Mouse (Mus musculus) heart, postnatal 10 days (tissue): Measurements from ENCODE around the gene Sec61a1. TPM values are rescaled to one million over a fixed set of nuclear protein-coding genes. Genes with fewer than 3 reads are reported as not detected.
A peak's percentile ranks its signal among the peaks of the same experiment; 100 is the strongest.

Source experiments
- DNase-seq, 2 experiments: peaks; one replicate each; pipeline ENCODE4 v3.0.0; 2021
- intact Hi-C: fragments of 180-260 bp; cut with DNase I; formaldehyde crosslinking; loops from one replicate; pipeline ENCODE4 v1.15.1; 2025
- total RNA-seq, 2 experiments: library from RNA; stranded (reverse); gene quantifications; 2 replicates each; pipeline ENCODE4 v1.2.3; 2021

Gene Sec61a1
- total RNA-seq, 2 experiments from 2014 or later, result 89.4 to 89.9 TPM

DNA sequence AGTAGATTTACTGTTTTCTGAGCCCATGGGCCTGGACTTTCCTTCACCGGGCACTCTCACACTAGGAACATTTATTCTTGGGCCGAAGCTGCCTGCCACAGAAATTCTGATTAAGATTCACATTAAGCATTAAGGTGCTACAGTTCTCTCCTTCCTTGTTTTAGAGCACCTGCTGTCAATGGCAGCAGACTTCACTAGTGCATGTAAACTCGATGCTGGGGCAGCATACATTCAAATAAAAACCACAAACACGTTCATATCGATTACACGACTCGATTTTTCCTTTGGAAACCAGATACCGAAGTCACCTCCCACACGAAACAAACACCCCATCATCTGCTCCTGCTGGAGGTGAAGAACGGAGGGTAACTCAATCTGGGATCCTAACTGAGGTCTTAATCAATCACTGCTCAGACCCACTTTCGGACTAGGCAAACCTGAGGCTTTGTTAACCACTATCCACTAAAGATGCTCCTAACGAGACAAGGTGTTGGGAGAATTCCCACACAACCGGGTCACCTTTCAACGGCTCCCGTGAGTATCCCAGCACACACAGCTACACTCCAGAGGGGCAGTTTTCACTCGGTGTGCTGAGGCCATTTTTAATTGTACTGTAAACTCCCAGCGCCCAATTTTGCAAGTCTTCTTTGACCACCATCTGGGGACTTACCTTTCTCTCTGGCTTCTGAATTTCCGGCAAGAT lies 853 bp downstream of the Sec61a1 start:
- DNase-seq, result peak; percentile 22 to 43
- intact Hi-C loops, result no loop called here

DNA sequence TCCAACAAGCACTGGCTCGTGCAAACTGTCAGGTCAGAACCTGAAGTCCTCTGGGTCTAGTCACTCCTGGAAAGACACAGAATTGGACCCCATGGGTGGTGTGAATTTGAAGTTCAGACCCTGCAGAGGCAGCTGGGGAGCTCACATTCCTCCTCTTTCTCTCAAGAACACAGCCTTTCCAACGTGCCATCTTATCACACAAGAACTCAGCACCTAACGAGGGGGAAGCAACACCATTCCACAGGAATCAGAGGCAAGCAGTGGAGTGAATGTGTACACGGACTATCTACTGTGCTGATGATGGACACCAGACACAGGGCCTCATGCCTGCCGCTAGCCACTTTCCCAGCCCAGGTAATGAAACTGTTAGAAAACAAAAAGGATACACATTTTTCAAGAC lies 2.0 kb downstream of the Sec61a1 start:
- intact Hi-C loops, result no loop called here
- no peak for DNase-seq

DNA sequence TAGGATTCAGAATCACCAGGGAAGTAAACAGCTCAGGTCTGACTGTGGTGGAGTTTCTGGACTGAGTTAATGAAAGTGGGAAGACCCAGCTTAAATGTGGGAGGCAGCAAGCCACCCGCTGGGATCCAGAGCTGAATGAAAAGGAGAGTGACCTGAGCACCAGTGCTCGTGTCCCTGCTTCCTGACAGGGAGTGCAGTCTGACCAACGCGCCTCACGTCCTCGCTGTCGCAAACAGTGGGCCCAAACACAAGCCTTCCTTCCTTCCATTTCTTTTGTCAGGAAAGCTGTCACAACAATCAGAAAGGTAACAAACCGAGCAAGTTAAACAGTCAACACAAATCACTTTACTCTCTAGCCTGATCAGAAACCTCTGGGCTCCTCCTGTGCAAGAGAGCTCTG lies 2.7 kb downstream of the Sec61a1 start:
- intact Hi-C loops, result no loop called here
- DNase-seq, result no peak

DNA sequence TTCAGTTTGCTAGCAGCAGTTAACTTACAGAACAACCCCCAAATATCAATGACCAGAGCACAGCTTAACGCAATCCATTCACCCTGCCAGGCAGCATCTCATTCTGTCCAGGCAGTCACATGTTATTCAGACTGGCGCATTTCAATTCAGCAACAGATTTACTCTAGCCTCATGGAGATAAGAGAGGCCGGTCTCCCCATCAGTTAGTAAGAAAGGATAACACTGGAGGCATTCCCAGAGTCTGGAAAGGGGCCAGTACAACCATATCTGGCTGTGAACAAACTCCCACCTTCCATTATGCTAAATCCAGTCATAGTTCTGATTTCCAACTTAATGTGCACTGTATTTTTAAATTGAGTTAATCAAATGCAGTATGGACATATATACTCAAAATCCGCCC lies 4.2 kb downstream of the Sec61a1 start:
- DNase-seq, result no peak
- intact Hi-C loops, result no loop called here

DNA sequence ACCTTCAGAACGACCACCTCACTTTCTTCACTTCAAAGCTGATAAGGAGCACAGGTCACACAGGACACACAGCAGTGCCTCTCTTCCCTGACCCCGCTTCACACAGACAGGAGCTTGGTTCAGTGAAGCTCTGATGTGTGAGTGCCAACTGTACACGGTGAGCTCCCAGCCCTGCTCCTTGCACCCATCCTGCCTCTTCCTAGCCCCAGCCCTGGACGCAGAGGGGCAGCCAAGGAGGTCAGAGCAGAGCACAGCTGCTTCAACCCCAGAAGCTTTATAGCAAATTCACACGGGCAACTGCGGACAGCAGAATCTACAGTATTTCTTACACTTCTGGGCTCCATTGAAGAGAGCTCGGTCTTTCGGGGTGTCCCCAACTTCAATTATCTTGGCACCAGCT lies 4.7 kb downstream of the Sec61a1 start:
- intact Hi-C loops, result no loop called here
- DNase-seq, result no peak

DNA sequence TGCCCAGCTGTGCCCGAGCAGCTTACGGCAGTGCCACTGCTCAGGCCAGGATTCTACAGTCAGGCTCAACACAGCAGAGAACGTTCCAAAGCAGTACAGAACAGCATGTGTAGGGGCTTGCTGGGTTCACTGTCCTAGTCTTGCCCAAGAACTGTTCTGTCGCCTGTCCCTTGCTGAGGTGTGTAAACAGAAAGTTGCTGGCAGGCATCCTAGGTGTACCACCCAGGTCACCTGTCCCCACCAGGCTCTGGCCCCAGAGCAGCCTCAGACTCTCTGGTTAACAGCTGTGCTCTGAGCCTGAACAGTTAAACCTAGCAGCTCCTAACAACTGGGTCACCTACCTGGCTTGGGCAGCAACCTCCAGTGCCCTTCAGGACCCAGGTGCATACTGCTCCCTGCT lies 15.7 kb downstream of the Sec61a1 start:
- no peak for DNase-seq
- intact Hi-C loops, result no loop called here

DNA sequence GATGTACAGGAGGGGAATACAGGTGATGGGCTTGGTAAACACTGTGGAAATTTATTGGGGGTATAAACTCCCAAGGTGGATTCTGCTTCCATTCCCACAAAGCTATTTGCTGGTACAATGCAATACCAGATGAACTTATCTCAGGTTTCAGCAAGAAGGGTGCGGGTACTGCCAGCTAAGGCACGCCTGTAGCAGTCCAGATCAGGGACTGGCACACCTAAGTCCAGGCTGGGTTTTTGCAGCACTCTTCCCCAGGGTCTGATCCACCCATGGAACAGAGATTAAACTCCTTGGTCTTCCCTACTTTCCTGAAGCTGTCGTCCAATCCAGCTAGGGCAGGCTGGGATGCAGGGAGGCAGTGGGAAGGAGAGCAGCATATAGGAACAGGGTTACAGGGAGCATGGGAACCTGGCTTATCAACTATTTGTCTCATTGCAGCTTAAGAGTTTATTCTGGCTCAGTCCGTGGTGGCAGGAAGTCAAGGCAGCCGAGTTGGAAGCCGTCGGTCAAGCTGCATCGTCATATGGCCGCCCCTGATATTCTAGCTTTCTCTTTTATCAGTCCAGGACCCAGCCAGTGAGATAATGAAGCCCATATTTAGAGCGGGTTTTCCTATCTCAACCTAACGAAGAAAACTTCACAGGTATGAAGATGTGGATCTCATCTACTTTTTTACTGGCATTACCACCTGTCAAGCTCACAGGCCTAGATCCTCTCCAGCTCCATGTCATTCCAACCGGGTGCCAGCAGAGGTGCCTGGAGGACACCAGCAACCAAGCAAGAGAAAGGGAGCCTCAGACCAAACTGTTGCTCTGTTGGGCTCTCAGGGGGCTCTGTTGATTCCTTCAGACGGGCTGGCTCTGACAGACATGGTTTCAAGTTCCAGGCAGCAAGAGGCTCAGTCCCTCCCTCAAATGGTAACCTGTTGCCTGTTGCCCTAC lies 16.4 kb downstream of the Sec61a1 start:
- intact Hi-C loops, result no loop called here
- DNase-seq, result peak; percentile 46

DNA sequence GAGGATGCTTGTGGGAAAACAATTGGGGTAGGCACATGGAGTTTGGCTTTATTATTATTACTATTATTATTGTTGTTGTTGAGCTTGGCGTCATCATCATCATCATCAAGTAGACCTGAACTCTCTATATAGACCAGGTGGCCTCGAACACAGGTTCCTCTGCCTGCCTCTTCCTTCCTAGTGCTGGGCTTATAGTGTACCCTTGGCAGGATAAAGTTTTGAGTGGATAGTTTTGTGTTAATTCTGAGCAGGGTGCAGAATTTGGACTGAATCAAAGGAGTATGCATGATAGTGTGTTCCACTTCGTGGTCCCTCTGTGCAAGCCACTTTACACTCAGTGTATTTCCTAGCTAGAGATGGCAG lies 18.3 kb downstream of the Sec61a1 start:
- intact Hi-C loops, result loop anchor here (2.0 kb wide), 1 partner anchor 388 kb away; no protein-coding TSS in a partner anchor

DNA sequence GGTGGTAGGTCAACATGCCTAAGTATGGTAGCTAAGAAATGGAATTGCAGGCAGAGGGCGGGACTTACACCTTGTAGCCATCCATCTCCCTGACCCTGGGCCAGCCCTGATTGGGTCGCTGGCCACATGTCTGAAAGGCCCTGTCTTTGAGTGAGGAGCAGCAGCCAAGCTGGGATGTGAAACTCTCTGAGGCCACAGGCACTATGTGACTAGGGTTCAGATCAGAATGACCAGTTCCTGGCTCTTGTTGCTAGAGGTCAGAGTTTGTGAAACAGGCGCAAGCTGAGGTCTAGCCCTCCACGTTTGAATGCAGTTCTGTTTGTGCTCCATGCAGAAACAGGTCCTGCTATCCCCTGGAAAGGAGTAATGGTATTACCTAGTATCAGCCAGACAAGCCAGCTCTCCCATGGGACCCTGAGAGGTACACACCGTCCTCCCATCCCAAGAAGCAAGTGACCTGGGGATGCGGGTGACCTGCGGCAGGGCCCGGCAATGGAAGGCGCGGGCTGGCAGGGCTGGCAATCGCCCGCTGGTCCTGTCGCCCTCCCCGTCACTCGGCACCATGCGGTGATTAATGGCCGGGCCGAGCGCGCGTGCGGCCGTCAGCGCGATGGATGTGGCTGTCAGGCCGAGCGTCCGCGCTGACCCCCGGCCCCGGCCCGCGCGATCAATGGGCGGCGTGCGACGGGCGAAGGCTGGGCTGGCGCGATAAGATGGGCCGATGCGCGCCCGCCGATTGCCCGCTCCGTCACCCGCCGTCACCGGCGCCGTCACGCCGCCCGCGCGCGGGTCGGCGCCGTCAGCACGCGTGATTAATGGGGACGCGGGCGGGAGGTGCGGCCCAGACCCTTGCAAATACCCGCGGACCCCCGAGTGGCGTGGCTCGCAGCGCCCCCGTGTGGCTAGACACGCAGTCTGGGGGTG lies 19.0 kb downstream of the Sec61a1 start:
- DNase-seq, result peak; percentile 42 to 65
- intact Hi-C loops, result loop anchor here (2.0 kb wide), 1 partner anchor 387 kb away; no protein-coding TSS in a partner anchor

More for the DNA sequence above, 18.3 kb downstream of the Sec61a1 start:
- DNase-seq, result no peak

DNA sequence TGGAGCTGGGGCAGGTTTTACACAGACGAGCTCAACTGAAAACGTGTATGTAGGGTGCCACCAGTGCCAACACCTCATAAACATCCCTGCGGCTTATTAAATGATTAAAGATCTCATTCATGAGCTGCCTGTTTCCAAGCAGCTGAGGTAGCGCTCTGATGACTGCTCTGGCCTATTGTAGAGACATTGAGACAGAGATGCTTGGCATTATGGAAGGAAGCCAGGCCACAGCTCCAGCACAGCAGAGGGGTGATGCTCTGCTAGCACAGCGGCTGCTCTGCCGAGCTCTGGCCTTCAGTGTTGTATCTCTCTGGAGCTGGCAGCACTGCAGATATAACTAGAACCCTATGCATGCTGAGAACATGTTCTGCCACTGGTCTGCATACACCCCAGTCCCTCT lies 25.0 kb downstream of the Sec61a1 start:
- intact Hi-C loops, result no loop called here
- DNase-seq, result no peak

DNA sequence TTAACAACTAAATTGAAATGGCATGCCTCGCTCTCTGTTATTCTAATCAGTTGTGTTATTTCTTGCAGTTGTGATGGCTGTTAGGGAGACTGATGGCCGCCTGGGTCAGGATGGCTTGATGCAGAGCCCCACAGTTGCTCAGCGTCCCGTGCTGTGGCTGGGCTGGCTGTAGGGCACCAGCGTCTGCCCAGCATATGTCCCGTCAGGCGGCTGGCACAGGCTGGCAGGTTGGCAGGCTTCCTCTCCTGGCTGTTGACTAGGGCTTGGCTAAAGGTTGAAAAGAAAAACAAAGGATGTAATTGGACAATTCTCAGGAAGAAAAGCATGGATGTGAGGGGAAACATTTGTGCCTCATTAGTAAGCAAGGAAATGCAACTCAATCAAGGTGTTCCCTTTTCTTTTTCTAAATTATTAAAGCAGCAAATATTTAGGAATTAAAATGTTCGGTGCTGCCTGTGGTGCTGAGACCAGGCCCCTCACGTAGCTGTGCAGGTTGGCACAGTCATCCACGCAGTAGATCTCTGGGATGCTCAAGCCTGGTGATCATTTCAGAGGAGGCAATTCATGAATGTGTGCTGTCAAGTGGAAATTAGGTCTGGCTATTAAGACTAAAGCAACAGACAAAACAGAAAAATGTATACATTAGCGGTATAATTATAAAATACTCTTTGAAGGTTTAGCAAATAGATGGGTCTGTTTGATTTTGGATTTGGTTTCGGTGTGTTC lies 27.9 kb downstream of the Sec61a1 start:
- DNase-seq, result peak; percentile 70 to 74
- intact Hi-C loops, result no loop called here

DNA sequence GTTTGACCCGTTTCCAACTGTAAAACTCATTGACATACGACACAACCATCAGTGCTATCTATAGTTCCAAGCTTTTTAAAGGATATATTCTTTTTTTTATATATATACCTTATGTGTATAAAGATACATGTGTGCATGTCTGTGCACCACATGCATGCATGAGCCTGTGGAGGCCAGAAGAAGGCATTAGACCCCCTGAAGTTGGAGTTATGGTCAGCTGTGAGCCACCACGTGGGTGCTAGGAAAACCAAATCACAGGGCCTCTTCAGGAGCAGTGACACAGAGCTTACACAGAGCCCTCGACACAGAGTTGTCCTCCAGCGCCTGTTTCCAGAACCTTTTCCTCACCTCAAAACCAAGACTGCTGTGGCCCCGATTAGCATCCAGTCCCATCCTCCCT lies 28.9 kb downstream of the Sec61a1 start:
- DNase-seq, result no peak
- intact Hi-C loops, result loop anchor here (5.0 kb wide), 2 partner anchors 298 to 378 kb away; partner anchors contain the start of gene Gata2

DNA sequence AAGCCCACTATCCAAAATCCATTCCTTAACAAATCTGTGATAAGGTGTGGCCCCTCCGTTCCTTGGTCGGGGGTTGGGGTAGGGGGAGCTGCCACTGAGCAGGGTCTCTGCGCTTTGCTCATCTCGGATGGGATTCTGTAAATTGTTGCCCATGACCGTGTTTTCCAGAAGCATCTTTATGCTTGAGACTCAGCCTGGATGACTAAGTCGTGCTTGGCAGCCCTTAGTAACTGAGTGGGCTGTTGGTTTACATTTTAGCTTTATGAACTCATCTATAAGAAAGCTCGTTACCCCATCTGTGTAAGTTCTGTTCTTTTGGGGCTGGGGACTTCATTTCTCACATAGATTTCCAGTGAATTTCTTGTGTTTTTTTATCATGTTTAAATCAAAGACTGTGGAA lies 29.7 kb downstream of the Sec61a1 start:
- intact Hi-C loops, result loop anchor here (5.0 kb wide), 2 partner anchors 297 to 377 kb away; partner anchors contain the start of gene Gata2
- no peak for DNase-seq

DNA sequence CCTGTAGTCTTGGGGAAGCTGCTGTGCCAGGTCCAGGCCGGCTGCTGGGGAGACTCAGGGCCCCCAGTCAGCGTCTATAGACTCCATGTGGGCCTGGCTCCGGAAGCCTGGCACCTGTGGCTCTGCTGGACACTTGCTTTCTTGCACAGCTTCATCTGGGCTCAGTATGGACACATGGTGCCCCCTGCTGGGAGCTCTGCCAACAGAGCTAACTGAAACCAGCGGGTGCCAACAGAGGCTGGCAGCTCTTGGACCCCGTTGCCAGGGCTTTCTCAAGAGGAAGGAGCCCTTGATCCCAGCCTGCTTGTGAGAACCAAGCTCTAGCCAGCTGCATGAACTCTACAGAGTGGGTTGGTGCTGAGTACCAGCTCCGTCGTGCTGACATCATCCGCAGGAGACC lies 31.8 kb downstream of the Sec61a1 start:
- peak; percentile 60 to 70 for DNase-seq
- intact Hi-C loops, result loop anchor here (5.0 kb wide), 2 partner anchors 295 to 375 kb away; partner anchors contain the start of gene Gata2

DNA sequence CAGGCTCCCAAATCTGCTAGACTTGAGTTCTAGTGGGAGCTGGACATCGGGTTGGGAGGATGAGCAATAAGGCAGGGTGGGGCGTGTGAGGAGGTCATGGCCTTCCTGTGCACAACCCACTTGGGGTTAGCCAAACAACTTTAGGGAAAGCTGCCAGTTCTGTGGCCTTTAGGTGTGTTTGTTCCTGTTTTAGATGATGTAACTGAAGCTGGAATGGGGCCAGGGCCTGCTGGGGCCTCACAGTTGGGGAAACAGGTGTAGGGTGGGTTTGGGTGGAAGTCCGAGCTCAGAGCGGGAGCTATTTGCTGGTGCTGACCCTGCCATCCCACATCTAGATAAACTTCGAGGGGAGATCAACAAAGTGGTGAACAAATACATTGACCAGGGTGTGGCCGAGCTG lies 33.3 kb downstream of the Sec61a1 start:
- intact Hi-C loops, result loop anchor here (5.0 kb wide), 2 partner anchors 293 to 373 kb away; partner anchors contain the start of gene Gata2
- no peak for DNase-seq

DNA sequence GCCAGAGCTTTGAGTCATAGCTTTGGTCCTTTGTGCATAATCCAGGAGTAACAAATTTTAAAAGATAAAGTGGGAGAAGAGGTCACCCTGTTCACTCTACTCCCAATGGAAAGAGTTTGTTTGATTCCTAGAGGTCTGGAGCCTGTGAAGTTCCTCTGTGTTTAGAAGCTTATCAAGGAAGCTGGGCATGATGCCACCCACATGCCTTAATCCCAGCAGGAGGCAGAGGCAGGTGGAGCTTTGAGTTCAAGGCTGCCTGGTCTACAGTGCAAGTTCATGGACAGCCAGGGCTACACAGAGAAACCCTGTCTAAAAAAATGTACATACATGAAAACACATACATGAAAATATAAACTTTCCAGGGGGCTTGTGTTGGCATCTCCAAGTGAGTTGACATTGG lies 34.8 kb downstream of the Sec61a1 start:
- DNase-seq, result no peak
- intact Hi-C loops, result no loop called here

DNA sequence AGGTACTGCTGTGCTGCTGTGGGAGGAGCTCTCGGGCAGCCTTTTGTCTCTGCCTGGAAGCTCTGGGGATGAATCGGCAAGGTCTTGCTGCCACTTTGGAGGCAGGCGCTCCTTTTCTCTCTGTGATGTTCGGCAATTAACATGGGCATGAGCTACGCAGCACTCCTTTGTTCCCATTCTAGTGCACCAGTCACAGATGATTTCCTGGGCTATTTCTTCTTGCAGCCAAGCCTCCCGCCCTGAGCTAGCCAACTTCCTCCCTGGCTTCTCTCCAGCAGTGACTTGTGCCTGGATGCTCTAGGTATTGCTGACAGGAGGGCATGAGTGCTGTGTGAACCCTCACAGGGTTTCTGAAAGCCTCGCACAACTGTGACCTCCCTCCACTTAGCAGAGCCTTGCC lies 35.6 kb downstream of the Sec61a1 start:
- intact Hi-C loops, result no loop called here
- DNase-seq, result peak; percentile 49 to 50

DNA sequence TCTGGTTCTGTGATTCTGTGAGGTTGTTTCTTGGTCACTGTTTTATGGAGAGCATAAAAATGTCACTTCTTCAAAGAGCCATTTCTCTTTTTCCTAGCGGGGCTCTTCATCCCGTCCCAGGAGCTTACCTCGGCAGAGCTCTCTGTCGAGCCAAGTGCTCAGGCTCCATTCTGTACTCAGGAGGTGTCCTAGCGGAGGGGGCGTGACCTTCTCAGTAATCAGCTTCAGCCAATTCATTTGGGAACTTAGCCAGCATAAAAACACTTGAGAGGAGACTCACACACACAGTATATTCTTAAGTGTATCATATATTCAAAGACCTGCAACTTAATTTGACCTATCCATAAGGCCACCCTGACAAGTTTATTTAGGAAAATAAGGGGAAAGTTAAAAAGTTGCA lies 38.3 kb downstream of the Sec61a1 start:
- DNase-seq, result no peak
- intact Hi-C loops, result no loop called here

DNA sequence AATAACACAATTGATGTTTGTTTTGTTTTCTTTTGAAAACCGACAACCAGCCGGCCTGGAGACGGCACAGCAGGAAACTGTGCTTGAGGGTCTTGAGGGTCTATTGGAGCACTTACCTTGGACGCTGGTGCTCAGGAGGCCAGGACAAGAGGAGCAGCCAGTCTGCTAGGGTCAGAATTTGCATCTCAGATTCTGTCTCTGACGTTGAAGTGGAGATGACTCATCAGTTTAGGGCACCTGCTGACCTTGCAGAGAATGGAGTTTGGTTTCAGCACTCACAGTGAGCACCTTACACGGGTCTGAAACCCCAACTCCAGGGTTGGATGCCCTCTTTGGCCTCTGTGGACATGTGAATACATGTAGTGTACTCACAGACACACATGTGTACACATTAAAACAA lies 48.8 kb downstream of the Sec61a1 start:
- no peak for DNase-seq
- intact Hi-C loops, result no loop called here
